Mouse (Mus musculus) small intestine, adult 2 months (tissue): ENCODE measurements at regions not wholly inside any gene's neighbourhood (a gene's known extent, or its start where the extent isn't known, plus 50 kb on each side); places are given as distances from the start of the nearest gene placed in this dataset.

Experiments
- H3K27ac ChIP-seq: fragments of 200-500 bp; 2 replicates; pipeline ENCODE4 v1.5.1; 2012; ENCODE audit warnings: low read depth, low read length, control low read depth, inconsistent platforms; ENCODE audit not compliant: insufficient read depth
- H3K27me3 ChIP-seq: fragments of 200-500 bp; 2 replicates; pipeline ENCODE4 v1.6.1; 2012; ENCODE audit warnings: mild to moderate bottlenecking, moderate library complexity, low read length, inconsistent platforms; ENCODE audit not compliant: control insufficient read depth, insufficient read depth
- H3K36me3 ChIP-seq: fragments of 200-500 bp; 2 replicates; pipeline ENCODE4 v1.6.1; 2012; ENCODE audit warnings: mild to moderate bottlenecking, low read length, control low read depth, inconsistent platforms; ENCODE audit not compliant: control insufficient read depth, insufficient read depth
- H3K4me1 ChIP-seq: fragments of 200-500 bp; 2 replicates; pipeline ENCODE4 v1.6.1; 2012; ENCODE audit warnings: low read length, inconsistent platforms, mixed read lengths; ENCODE audit not compliant: control insufficient read depth, insufficient read depth, insufficient read length
- H3K4me3 ChIP-seq: fragments of 200-500 bp; 2 replicates; pipeline ENCODE4 v1.5.1; 2012; ENCODE audit warnings: low read depth, mild to moderate bottlenecking, control low read depth, inconsistent platforms, low read length, moderate library complexity
- CTCF ChIP-seq: fragments of 200-500 bp; IDR thresholded peaks from 2 replicates; pipeline ENCODE4 v1.5.1; 2012; ENCODE audit warnings: low read depth, mild to moderate bottlenecking, control low read depth, inconsistent platforms, low read length, moderate library complexity, mixed read lengths; ENCODE audit not compliant: insufficient replicate concordance, insufficient read length; ENCODE audit errors: extremely low read depth
- POLR2A ChIP-seq: fragments of 200-500 bp; IDR thresholded peaks from 2 replicates; pipeline ENCODE4 v1.6.1; 2012; ENCODE audit warnings: low read depth, mild to moderate bottlenecking, control low read depth, inconsistent platforms, low read length, moderate library complexity
- WGBS: fragments of 180-500 bp; shearing (Covaris S2); methylation state at CpG from one replicate; pipeline ENCODE4 v1.1.7; 2018; 5-methylcytosine and 5-hydroxymethylcytosine counted together

DNA sequence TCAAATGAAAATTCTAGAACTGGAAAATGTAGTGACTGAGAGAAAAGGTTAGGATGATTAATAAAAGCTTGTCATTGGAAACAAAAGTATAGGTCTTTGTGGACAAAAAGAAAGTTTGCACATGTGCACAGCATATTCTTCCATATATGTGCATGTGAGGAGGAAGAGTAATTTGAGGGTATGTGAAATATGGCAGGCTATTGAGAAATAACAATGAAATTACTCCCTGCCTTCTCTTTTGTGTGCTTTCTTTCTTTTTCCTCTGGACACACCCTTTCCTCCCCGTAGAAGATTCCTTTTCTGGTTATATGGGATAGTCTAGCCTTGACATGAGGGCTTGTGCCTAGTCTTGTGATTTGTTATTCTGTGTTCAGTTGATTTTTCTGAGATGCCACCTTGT, 301.9 kb downstream of the Ptprc start:
- WGBS = 39% methylated on average over 1 of the region's 1 CpGs
- H3K27ac ChIP-seq = no peak overlapping the region
- H3K4me3 ChIP-seq = no peak overlapping the region
- TF ChIP-seq POLR2A (no peak), CTCF (no peak)
- H3K36me3 ChIP-seq = no peaks in the 10 kb centered on the region
- H3K27me3 ChIP-seq = no peaks in the 10 kb centered on the region
- H3K4me1 ChIP-seq = no peaks in the 10 kb centered on the region

DNA sequence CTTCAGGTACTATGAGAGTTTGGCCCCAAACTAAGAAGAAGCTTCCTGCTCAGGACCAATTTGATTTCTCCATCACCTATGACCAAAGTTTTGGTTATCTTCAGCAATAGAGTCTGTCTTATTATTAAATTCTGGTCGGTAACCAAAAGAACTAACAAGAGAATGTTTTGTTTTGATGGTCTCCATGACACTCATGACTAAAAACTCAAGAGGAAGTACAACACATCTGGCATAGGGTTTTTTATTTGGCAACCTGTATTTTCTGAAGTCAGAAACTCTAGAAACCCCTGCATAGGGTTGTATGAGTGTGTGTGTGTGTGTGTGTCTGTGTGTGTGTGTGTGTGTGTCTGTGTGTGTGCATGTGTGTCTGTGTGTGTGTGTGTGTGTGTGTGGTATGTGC, 310.5 kb downstream of the Ptprc start:
- Histone ChIP-seq H3K27me3 (no peaks in the 10 kb centered on the region), H3K27ac (no peak overlapping the region), H3K36me3 (no peaks in the 10 kb centered on the region), H3K4me1 (no peaks in the 10 kb centered on the region), H3K4me3 (no peak overlapping the region)
- WGBS = 25% methylated on average over 1 of the region's 1 CpGs
- TF ChIP-seq POLR2A = no peak
- TF ChIP-seq CTCF = no peak

DNA sequence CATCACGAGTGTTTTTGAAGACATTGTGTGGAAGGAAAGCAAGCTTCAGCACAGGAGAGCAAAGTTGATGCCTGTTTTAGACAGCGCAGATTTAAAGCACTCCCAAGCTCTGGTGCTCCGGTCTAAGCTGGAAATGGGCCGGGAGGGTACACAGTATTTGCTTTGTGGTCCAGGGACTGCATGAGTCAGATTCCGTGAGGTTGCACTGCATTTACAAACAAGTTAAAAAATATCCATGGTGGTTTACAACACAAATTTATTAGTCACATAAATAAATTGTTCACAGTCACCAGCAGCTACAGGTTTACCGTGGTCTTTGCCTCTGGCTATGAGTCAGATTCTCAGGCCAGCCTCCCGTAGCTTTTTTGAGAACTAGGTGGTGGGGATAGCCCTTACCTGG, 312.0 kb downstream of the Ptprc start:
- TF ChIP-seq CTCF (no peak), POLR2A (no peak)
- Histone ChIP-seq H3K4me1 (no peaks in the 10 kb centered on the region), H3K4me3 (no peak overlapping the region), H3K27me3 (no peaks in the 10 kb centered on the region), H3K27ac (no peak overlapping the region), H3K36me3 (no peaks in the 10 kb centered on the region)
- WGBS = 85% methylated on average over 7 of the region's 7 CpGs

DNA sequence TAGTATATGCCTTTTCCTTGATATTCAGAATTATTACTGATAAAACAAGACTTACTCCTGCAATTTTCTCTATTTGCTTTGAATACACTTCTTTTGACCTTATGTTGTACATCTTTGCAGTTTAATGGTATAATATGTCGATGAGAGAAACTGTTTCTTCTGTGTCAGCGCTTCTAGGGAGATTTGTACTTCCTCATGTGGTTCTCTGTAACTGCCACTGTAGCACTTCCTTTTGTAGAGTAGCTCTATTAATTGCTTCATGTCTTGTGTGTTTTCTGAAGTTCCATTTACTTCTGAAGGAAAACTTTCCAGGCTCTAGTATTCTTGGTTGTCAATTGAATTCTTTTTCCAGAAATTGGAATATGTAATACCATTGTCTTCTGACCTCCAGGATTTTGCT, 323.2 kb downstream of the Ptprc start:
- WGBS = 74% methylated on average over 2 of the region's 2 CpGs
- TF ChIP-seq POLR2A (no peak), CTCF (no peak)

DNA sequence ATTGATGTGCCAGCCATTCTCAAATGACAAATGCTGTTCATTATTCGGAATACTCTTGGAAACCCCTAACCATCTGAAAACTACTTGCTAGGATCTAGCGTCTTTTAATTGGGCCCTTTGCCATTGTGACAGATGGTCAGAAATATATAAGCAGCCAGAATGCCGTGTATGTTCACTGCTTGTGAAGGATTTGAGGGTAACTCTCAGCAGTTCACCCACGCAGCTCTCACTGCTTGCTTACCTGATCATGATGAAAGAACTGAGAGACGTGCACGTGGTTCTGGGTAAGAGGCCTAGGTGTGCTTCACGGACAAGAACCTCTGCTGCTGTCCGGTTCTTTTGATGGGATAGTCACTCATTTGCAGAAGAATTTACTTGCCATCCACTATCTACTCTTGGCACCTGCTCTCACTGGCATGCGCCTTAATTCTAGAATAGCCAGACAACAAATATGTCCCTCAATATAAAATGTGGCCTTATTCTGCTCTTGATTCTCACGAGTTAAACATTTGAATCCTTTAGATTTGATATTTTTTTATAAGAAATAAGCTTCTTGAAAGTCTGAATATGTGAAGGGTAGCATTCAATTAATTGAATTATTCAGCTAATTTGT, 328.1 kb downstream of the Ptprc start:
- no peaks in the 10 kb centered on the region for H3K36me3 ChIP-seq
- 86% methylated on average over 10 of the region's 10 CpGs for WGBS
- TF ChIP-seq POLR2A = no peak
- no peak for TF ChIP-seq CTCF
- no peak overlapping the region for H3K27ac ChIP-seq
- H3K27me3 ChIP-seq = no peaks in the 10 kb centered on the region
- H3K4me3 ChIP-seq = no peak overlapping the region
- H3K4me1 ChIP-seq = no peaks in the 10 kb centered on the region

More for the DNA sequence above, 323.2 kb downstream of the Ptprc start:
- H3K27me3 ChIP-seq = no peaks in the 10 kb centered on the region
- H3K4me1 ChIP-seq = no peaks in the 10 kb centered on the region
- H3K4me3 ChIP-seq = no peak overlapping the region
- no peak overlapping the region for H3K27ac ChIP-seq
- H3K36me3 ChIP-seq = no peaks in the 10 kb centered on the region

DNA sequence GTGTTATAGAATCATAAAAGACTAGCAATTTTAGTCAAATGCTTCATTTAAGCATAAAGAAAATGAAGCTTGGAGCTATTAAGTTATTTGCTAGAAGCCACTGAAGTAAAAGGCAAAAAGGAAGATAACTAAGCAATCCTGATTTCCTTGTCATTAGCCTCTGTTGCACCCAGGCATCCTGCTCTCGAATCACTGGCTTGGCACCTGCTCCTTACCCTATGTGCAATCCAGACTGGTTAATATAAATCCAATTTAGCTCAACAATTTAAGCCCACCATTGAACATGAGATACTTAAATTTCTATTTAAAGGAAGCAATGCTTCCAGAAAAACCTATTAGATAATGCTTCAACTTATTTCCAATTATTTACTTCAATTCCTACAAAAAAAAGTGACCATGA, 328.7 kb downstream of the Ptprc start:
- Histone ChIP-seq H3K36me3 (no peaks in the 10 kb centered on the region), H3K4me3 (no peak overlapping the region), H3K27ac (no peak overlapping the region), H3K27me3 (no peaks in the 10 kb centered on the region), H3K4me1 (no peaks in the 10 kb centered on the region)
- WGBS = 74% methylated on average over 1 of the region's 1 CpGs
- TF ChIP-seq POLR2A (no peak), CTCF (no peak)

DNA sequence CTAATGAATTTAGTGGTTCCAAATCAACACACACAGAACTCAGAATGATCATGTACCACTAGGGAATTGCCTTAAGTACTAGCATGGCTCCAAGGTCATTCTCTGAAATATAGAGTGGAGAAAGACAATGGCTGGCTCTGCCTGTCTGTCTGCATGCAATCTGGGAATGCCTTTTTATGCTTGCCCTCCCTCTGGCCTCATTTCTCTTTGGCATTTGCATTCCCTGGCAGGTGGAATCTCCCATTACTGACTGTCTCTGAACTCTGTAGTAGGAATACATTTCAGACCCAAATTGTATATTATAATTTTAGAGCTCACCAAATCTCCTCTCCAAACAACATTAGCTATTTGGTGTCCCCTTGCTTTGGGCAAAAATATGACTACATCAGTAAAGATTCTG, 335.0 kb downstream of the Ptprc start:
- Histone ChIP-seq H3K27me3 (no peaks in the 10 kb centered on the region), H3K4me3 (no peak overlapping the region), H3K27ac (no peak overlapping the region), H3K36me3 (no peaks in the 10 kb centered on the region), H3K4me1 (no peaks in the 10 kb centered on the region)
- TF ChIP-seq POLR2A = no peak
- no peak for TF ChIP-seq CTCF

DNA sequence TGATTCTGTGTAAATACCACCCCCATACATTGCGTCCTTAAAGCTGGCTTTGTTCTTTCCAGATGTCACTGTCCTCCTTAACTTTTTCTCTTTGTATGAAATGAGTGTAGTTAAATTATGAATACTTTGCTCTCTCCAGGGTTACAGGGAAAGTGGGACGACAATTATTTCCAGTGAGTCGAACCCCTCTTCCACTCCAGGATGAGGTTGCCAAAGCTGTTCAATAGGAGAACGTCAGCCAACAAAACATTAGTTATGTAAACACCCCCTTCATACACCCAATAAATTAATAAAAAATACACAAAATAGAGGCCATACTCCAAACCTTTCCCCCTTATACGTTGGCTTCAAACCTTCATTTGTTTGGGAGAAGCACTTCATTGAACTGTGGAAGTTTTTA, 335.8 kb downstream of the Ptprc start:
- Histone ChIP-seq H3K4me3 (no peak overlapping the region), H3K4me1 (no peaks in the 10 kb centered on the region), H3K27me3 (no peaks in the 10 kb centered on the region), H3K27ac (no peak overlapping the region), H3K36me3 (no peaks in the 10 kb centered on the region)
- 62% methylated on average over 5 of the region's 5 CpGs for WGBS
- TF ChIP-seq POLR2A (no peak), CTCF (no peak)

DNA sequence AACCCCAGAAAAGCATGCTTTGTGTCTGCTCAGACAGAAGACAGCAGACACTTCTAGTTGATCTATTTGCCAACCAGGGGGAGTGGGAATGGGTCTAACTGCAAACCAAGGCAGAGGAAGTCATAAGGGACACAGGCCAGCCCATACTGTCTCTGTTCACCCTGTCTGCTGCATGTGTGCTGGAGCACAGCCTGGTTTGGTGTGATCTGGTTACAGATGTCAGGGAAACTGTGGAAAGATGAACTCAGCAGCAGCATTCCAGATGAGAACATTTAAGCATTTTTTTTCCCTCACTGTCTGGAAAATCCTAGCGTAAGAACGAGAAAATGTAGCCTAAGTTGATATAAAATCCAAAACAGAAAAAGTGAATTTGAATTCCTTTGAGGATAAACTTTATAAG, 336.2 kb downstream of the Ptprc start:
- no peaks in the 10 kb centered on the region for H3K4me1 ChIP-seq
- no peak overlapping the region for H3K4me3 ChIP-seq
- no peaks in the 10 kb centered on the region for H3K36me3 ChIP-seq
- TF ChIP-seq CTCF (no peak), POLR2A (no peak)
- no peaks in the 10 kb centered on the region for H3K27me3 ChIP-seq
- 78% methylated on average over 2 of the region's 2 CpGs for WGBS
- no peak overlapping the region for H3K27ac ChIP-seq
